Mouse (Mus musculus) forebrain, postnatal 0 days (tissue): ENCODE data around the gene Ndufaf2. TPM values are rescaled to one million over a fixed set of nuclear protein-coding genes. Genes with fewer than 3 reads are reported as not detected.

Experiments
- ATAC-seq: fragments of 200-750 bp; cut with Nextera tagmentation; 2 replicates; pipeline ENCODE4 v1.8.0; 2017; ENCODE audit warnings: mild to moderate bottlenecking, moderate library complexity
- DNase-seq: peaks from one replicate; pipeline ENCODE4 v3.0.0-alpha.2; 2015
- H3K27ac ChIP-seq: fragments of 300-500 bp; sonication (generic); 2 replicates; pipeline ENCODE4 v1.5.1; 2014; ENCODE audit warnings: low read depth, mild to moderate bottlenecking, antibody characterized with exemption, low read length, moderate library complexity, mixed read lengths
- H3K27me3 ChIP-seq: fragments of 300-500 bp; sonication (generic); 2 replicates; pipeline ENCODE4 v1.6.1; 2014; ENCODE audit warnings: mild to moderate bottlenecking, low read length, mixed read lengths; ENCODE audit not compliant: insufficient read depth
- H3K36me3 ChIP-seq: fragments of 300-500 bp; sonication (generic); 2 replicates; pipeline ENCODE4 v1.6.1; 2014; ENCODE audit warnings: mild to moderate bottlenecking, moderate library complexity; ENCODE audit not compliant: insufficient read depth
- H3K4me1 ChIP-seq: fragments of 300-500 bp; sonication (generic); 2 replicates; pipeline ENCODE4 v1.6.1; 2014; ENCODE audit warnings: antibody characterized with exemption; ENCODE audit not compliant: insufficient read depth
- H3K4me2 ChIP-seq: fragments of 300-500 bp; sonication (generic); 2 replicates; pipeline ENCODE4 v1.6.1; 2014; ENCODE audit warnings: low read depth, mild to moderate bottlenecking, moderate library complexity
- H3K4me3 ChIP-seq: fragments of 300-500 bp; sonication (generic); 2 replicates; pipeline ENCODE4 v1.5.1; 2014; ENCODE audit warnings: low read depth, low read length, mixed read lengths
- H3K9ac ChIP-seq: fragments of 300-500 bp; sonication (generic); 2 replicates; pipeline ENCODE4 v1.6.1; 2014; ENCODE audit warnings: mild to moderate bottlenecking
- H3K9me3 ChIP-seq: fragments of 300-500 bp; sonication (generic); 2 replicates; pipeline ENCODE4 v1.6.1; 2016; ENCODE audit warnings: low read length
- CTCF ChIP-seq: sonication (generic); IDR thresholded peaks from 2 replicates; pipeline ENCODE4 v1.5.1; 2016; ENCODE audit warnings: antibody characterized with exemption, control low read depth, low read depth
- WGBS: fragments of 180-500 bp; shearing (Covaris S2); extraction: QIAGEN DNeasy Blood & Tissue Kit; methylation state at CpG from one replicate; pipeline ENCODE4 v1.1.7; 2014; 5-methylcytosine and 5-hydroxymethylcytosine counted together
- polyA plus RNA-seq: library from polyadenylated mRNA; unstranded; fragments of >200 nt; fragmentation: Nextera tagmentation; extraction: Ambion mirVana; gene quantifications from 2 replicates; pipeline ENCODE4 v1.2.1, GENCODE M21; 2015
- total RNA-seq: library from RNA; depleted of rRNA; stranded (reverse); fragments of >200 nt; gene quantifications from 2 replicates; pipeline ENCODE4 v1.2.3, GENCODE M21; 2014

The Ndufaf2 gene
- total and polyA plus RNA-seq, 2 experiments from 2014 or later, result 22.1 to 84.1 TPM

DNA sequence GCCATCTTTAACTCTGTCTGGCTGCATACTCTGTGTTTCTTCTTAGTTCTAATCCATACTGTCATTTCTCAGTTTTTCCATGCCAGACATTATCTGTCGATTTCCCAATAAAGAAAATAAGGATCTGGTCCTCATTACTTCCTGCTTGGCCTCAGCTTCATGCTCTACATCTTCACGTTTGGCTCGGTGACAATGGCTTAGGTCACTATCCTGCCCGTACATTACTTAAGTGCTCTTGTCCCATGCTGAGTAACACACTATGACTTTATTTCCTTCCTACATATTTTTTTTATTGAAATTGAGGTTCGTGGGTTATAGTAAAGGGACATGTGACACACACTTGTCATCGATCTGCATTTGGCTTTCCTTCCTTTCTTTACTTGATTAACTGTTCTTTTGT, 143.3 kb downstream of the Ndufaf2 start:
- Histone ChIP-seq H3K4me2 (no peak overlapping the region), H3K4me1 (no peaks in the 10 kb centered on the region), H3K9ac (no peak overlapping the region), H3K27me3 (no peaks in the 10 kb centered on the region), H3K36me3 (no peaks in the 10 kb centered on the region), H3K9me3 (no peaks in the 10 kb centered on the region), H3K27ac (no peak overlapping the region), H3K4me3 (no peak overlapping the region)
- DNase-seq (no peak), ATAC-seq (no peak)
- no peak for TF ChIP-seq CTCF
- WGBS, result 86% methylated on average over 6 of the region's 6 CpGs

DNA sequence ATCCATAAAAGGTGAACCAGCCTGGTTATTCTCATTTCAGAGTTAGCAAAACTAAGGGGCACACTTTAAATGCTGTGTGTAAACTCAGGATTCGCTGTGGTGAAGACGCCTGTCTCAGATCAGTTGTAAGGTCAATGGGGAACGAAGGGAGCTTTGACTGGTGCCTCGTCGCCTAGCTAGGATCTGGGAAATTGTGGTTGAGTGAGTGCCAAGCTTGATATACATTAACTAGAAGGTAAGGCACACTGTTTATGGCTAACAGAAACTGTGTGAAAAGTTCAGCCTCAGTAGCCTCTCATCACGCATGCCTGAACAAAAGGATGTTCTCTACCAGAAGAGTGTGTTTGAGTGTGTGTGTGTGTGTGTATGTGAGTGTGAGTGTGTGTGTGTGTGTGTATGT, 144.6 kb downstream of the Ndufaf2 start:
- Histone ChIP-seq H3K27ac (no peak overlapping the region), H3K4me2 (no peak overlapping the region), H3K9me3 (no peaks in the 10 kb centered on the region), H3K4me1 (no peaks in the 10 kb centered on the region), H3K9ac (no peak overlapping the region), H3K36me3 (no peaks in the 10 kb centered on the region), H3K4me3 (no peak overlapping the region), H3K27me3 (no peaks in the 10 kb centered on the region)
- DNase-seq, result no peak
- 92% methylated on average over 6 of the region's 6 CpGs for WGBS
- no peak for TF ChIP-seq CTCF
- no peak for ATAC-seq

DNA sequence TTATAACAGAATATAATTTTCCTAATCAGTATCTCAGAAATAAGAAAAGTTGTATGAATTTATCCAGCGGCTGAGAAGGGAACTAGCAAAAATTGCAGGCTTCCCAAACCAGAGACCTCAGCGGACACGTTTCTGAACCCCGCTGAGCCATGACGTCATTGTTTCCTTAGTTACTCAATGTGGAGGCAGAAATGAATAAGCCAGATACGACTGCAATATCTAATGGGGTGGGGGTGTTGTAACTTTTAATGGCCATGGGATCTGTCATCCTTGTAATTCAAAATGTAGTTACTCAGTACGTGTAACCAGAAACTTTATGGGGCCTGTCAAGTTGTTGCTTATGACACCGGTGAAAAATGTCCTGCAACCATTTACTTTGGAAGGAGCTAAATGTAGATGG, 145.3 kb downstream of the Ndufaf2 start:
- no peak for ATAC-seq
- no peaks in the 10 kb centered on the region for H3K4me1 ChIP-seq
- no peak overlapping the region for H3K27ac ChIP-seq
- no peak overlapping the region for H3K4me3 ChIP-seq
- H3K36me3 ChIP-seq, result no peaks in the 10 kb centered on the region
- H3K9ac ChIP-seq, result no peak overlapping the region
- TF ChIP-seq CTCF, result no peak
- H3K9me3 ChIP-seq, result no peaks in the 10 kb centered on the region
- H3K27me3 ChIP-seq, result no peaks in the 10 kb centered on the region
- 82% methylated on average over 8 of the region's 8 CpGs for WGBS
- DNase-seq, result no peak
- H3K4me2 ChIP-seq, result no peak overlapping the region

DNA sequence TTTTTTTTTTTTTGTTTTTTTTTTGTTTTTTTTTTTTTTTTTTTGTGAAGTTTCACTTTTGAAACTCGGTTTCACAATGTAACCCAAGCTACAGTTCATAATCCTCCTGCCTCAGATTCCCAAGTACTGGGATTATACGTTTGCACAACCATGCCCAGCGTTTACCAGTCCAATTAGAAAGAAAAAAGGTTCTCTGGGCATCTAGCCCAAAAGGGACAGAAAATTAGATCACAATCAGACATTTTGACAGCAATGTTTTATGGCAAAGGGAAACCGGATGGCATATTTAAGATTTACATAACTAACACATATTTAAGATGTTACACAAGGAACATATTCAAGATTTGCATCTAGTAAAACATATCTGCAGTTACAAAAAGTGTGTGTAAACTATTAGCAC, 150.6 kb downstream of the Ndufaf2 start:
- H3K9me3 ChIP-seq, result no peaks in the 10 kb centered on the region
- peak; percentile 1 for DNase-seq
- no peak for ATAC-seq
- TF ChIP-seq CTCF, result no peak
- no peaks in the 10 kb centered on the region for H3K36me3 ChIP-seq
- H3K27me3 ChIP-seq, result no peaks in the 10 kb centered on the region
- H3K9ac ChIP-seq, result no peak overlapping the region
- no peak overlapping the region for H3K4me3 ChIP-seq
- no peak overlapping the region for H3K27ac ChIP-seq
- no peak overlapping the region for H3K4me2 ChIP-seq
- 58% methylated on average over 4 of the region's 4 CpGs for WGBS
- H3K4me1 ChIP-seq, result no peaks in the 10 kb centered on the region

- Histone ChIP-seq H3K4me1 (no peaks in the 10 kb centered on the region), H3K4me2 (no peak overlapping the region), H3K9ac (no peak overlapping the region), H3K36me3 (no peaks in the 10 kb centered on the region), H3K9me3 (no peaks in the 10 kb centered on the region), H3K27me3 (no peaks in the 10 kb centered on the region), H3K4me3 (no peak overlapping the region), H3K27ac (no peak overlapping the region)
- 90% methylated on average over 3 of the region's 3 CpGs for WGBS
- ATAC-seq (no peak), DNase-seq (no peak)
- no peak for TF ChIP-seq CTCF
These were observed 162.1 kb downstream of the Ndufaf2 start for GRCm38 (mm10) chr13:107996301-107996700.

GRCm38 (mm10) chr13:107995211-107995610, 163.2 kb downstream of the Ndufaf2 start:
- no peak for TF ChIP-seq CTCF
- Histone ChIP-seq H3K27ac (no peak overlapping the region), H3K4me1 (no peaks in the 10 kb centered on the region), H3K4me3 (no peak overlapping the region), H3K27me3 (no peaks in the 10 kb centered on the region), H3K4me2 (no peak overlapping the region), H3K9me3 (no peaks in the 10 kb centered on the region), H3K36me3 (no peaks in the 10 kb centered on the region), H3K9ac (no peak overlapping the region)
- no peak for ATAC-seq
- 45% methylated on average over 7 of the region's 7 CpGs for WGBS
- no peak for DNase-seq

DNA sequence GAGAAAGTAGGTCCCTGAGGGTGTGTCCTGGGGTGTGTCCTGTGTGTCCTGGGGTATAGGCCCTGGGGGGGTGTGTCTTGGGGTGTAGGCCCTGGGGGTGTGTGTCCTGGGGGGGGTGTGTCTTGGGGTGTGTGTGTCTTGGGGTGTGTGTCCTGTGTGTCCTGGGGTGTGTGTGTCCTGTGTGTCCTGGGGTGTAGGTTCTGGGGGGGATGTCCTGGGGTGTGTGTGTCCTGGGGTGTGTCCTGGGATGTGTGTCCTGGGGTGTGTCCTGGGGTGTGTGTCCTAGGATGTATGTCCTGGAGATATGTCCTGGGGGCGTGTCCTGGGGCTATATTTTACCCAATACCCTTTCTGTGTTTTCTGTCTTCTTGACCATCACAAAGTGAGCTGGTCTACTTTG, 165.8 kb downstream of the Ndufaf2 start:
- Histone ChIP-seq H3K27me3 (no peaks in the 10 kb centered on the region), H3K4me1 (no peaks in the 10 kb centered on the region), H3K36me3 (no peaks in the 10 kb centered on the region), H3K4me3 (no peak overlapping the region), H3K4me2 (no peak overlapping the region), H3K27ac (no peak overlapping the region), H3K9ac (no peak overlapping the region), H3K9me3 (no peaks in the 10 kb centered on the region)
- 68% methylated on average over 1 of the region's 1 CpGs for WGBS
- no peak for DNase-seq
- no peak for TF ChIP-seq CTCF
- no peak for ATAC-seq

DNA sequence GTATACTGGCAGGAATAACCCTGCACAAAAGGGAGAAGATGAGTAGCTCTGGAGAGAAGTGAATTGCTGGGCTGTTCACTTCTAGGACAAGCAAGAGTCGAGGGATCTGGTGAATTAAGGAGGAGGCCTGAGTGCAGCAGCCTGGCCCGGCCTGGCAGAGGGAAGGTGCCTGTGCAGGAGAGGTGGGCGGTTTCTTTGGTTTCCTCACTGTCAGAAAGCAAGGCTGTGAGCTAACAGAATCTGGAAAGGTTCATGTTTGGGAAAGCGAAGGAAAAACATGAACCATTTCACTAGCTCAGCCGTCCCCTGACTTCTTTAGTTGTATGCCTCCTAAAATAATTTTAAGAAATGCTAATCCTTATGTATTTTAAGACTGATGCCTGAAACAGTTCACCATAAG, 173.8 kb downstream of the Ndufaf2 start:
- Histone ChIP-seq H3K4me2 (no peak overlapping the region), H3K9ac (no peak overlapping the region), H3K27ac (no peak overlapping the region), H3K4me3 (no peak overlapping the region), H3K27me3 (no peaks in the 10 kb centered on the region), H3K4me1 (no peaks in the 10 kb centered on the region), H3K36me3 (no peaks in the 10 kb centered on the region), H3K9me3 (no peaks in the 10 kb centered on the region)
- no peak for ATAC-seq
- WGBS, result 83% methylated on average over 5 of the region's 5 CpGs
- DNase-seq, result no peak
- no peak for TF ChIP-seq CTCF
